Mouse (Mus musculus): ENCODE measurements around the gene Cops8. TPM values are rescaled to one million over a fixed set of nuclear protein-coding genes. Genes with fewer than 3 reads are reported as not detected.

Cops8 gene
- polyA plus RNA-seq, 1 experiment, result 88.0 TPM

DNA sequence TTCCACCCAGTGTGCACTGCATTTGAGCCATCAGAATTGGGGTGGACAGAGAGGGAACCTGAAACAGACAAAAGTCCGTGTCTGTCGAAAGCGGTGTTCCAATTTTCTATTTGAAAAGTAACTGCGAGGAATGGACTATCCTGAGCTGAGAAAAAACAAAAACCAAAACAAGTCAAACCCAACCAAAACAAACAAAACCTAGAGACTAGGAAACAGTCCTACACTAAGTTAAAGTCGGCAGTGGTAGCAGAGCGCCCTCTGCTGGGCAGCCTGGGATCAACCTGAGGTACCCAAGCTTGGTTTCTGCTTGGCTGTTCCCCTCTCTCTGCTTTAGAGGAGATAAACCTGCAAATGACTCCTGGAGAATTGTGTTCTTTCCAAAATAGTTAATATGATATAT is 10.0 kb upstream of the Cops8 start:
- H3K79me3 ChIP-seq (ENCODE audit: low read depth), result no peaks in the 10 kb centered on the region
- H3K79me2 ChIP-seq (ENCODE audit: control insufficient read depth, insufficient read depth), result no peaks in the 10 kb centered on the region
- no peaks in the 10 kb centered on the region for H3K36me3 ChIP-seq (ENCODE audit: control insufficient read depth, insufficient read depth)
- TF ChIP-seq MYOG (IDR thresholded peaks at IDR 0.05; ENCODE audit: control insufficient read depth, extremely low read depth, insufficient read length) (no peak), CTCF (IDR thresholded peaks at IDR 0.05; ENCODE audit: control insufficient read depth, insufficient read depth, insufficient read length) (peak; percentile 65), MAX (IDR thresholded peaks at IDR 0.05) (no peak)
- no peak overlapping the region for H3K4me3 ChIP-seq (ENCODE audit: insufficient read depth, poor library complexity, severe bottlenecking)
- no peak overlapping the region for H3ac ChIP-seq (ENCODE audit: control insufficient read depth, insufficient read length, low read depth)
- H3K27me3 ChIP-seq (ENCODE audit: control insufficient read depth, insufficient read depth, insufficient read length), result no peaks in the 10 kb centered on the region

DNA sequence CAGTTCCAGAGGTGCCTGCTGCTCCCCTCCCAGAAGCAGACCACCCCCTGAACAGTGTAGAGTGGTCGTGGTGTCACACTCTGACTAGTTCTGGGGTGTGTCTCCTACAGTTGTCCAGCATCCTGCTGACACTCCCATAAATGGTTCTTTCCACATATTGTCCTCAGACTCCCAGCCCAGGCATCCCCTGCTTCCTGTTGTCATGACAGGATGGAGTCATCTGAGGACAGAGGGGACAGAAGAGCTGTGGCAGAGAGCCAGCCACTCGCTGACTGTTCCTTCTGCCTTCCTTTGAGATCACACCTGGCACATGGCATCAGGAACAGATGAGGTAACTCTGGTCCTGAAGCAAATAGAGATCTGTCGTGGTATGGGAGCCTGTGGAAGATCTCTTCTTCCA is 3.6 kb upstream of the Cops8 start:
- Histone ChIP-seq H3K79me2 (ENCODE audit: control insufficient read depth, insufficient read depth) (peaks cover 11% of the 10 kb centered on the region), H3K27me3 (ENCODE audit: control insufficient read depth, insufficient read depth, insufficient read length) (no peaks in the 10 kb centered on the region), H3K4me3 (ENCODE audit: insufficient read depth, poor library complexity, severe bottlenecking) (no peak overlapping the region), H3K79me3 (ENCODE audit: low read depth) (peaks cover 9% of the 10 kb centered on the region), H3K36me3 (ENCODE audit: control insufficient read depth, insufficient read depth) (peaks cover 2% of the 10 kb centered on the region), H3ac (ENCODE audit: control insufficient read depth, insufficient read length, low read depth) (no peak overlapping the region)
- TF ChIP-seq MAX (IDR thresholded peaks at IDR 0.05) (no peak), MYOD1 (IDR thresholded peaks at IDR 0.05; ENCODE audit: control insufficient read depth, insufficient read length, low read depth) (no peak), MYOG (IDR thresholded peaks at IDR 0.05; ENCODE audit: control insufficient read depth, extremely low read depth, insufficient read length) (no peak), USF1 (IDR thresholded peaks at IDR 0.05; ENCODE audit: low read depth) (no peak), CEBPB (IDR thresholded peaks at IDR 0.05; ENCODE audit: low read depth) (no peak), CTCF (IDR thresholded peaks at IDR 0.05; ENCODE audit: control insufficient read depth, insufficient read depth, insufficient read length) (no peak), FOSL1 (IDR thresholded peaks at IDR 0.05; ENCODE audit: insufficient read depth, low read length, poor library complexity, severe bottlenecking) (no peak)

DNA sequence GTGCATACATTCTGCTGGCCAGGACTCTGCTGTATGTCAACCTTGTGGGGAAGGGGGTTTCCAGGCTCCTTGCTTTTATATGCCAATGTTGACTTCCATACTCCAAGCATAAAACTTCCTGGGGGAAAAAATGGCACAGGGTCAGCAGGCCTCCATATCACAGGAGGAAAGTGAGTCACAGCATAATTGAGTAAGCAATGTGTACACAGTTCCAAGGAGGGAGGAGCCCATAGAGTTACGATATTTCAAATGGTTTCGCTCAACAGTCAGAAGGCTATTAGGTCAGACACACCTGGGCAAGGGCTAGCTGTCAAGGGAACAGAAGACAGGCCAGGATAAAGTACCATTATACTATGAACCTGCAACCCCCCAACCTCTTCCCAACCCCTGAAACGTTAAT is 1.7 kb upstream of the Cops8 start:
- Histone ChIP-seq H3ac (ENCODE audit: control insufficient read depth, insufficient read length, low read depth) (no peak overlapping the region), H3K27me3 (ENCODE audit: control insufficient read depth, insufficient read depth, insufficient read length) (no peaks in the 10 kb centered on the region), H3K4me3 (ENCODE audit: insufficient read depth, poor library complexity, severe bottlenecking) (no peak overlapping the region), H3K79me2 (ENCODE audit: control insufficient read depth, insufficient read depth) (peaks cover 30% of the 10 kb centered on the region), H3K79me3 (ENCODE audit: low read depth) (peaks cover 26% of the 10 kb centered on the region), H3K36me3 (ENCODE audit: control insufficient read depth, insufficient read depth) (peaks cover 20% of the 10 kb centered on the region)
- TF ChIP-seq CTCF (IDR thresholded peaks at IDR 0.05; ENCODE audit: control insufficient read depth, insufficient read depth, insufficient read length) (no peak), MAX (IDR thresholded peaks at IDR 0.05) (no peak), USF1 (IDR thresholded peaks at IDR 0.05; ENCODE audit: low read depth) (no peak), FOSL1 (IDR thresholded peaks at IDR 0.05; ENCODE audit: insufficient read depth, low read length, poor library complexity, severe bottlenecking) (no peak)

DNA sequence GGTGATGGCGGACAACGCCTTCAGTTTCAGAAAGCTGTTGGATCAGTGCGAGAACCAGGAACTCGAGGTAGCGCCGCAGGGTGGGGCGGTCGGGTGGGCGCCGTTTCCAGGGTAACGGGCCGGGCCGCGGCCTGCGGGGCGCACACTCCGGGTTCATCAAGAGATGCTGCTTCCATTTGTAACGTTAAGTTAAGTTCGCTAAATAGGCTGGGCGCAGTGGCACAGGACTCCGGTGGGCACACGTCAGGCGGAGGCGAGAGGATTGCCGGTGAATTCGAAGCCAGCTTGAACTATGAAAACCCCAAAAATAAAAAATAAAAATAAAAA is 743 bp downstream of the Cops8 start:
- H3K4me3 ChIP-seq (ENCODE audit: insufficient read depth, poor library complexity, severe bottlenecking), result peak overlapping the region; percentile 93
- peaks cover 54% of the 10 kb centered on the region for H3K79me2 ChIP-seq (ENCODE audit: control insufficient read depth, insufficient read depth)
- TF ChIP-seq CTCF (IDR thresholded peaks at IDR 0.05; ENCODE audit: control insufficient read depth, insufficient read depth, insufficient read length), result no peak
- no peak for TF ChIP-seq MYOD1 (IDR thresholded peaks at IDR 0.05; ENCODE audit: control insufficient read depth, insufficient read length, low read depth)
- no peak for TF ChIP-seq FOSL1 (IDR thresholded peaks at IDR 0.05; ENCODE audit: insufficient read depth, low read length, poor library complexity, severe bottlenecking)
- no peak for TF ChIP-seq CEBPB (IDR thresholded peaks at IDR 0.05; ENCODE audit: low read depth)
- TF ChIP-seq MYOG (IDR thresholded peaks at IDR 0.05; ENCODE audit: control insufficient read depth, extremely low read depth, insufficient read length), result no peak
- TF ChIP-seq MAX (IDR thresholded peaks at IDR 0.05), result no peak

DNA sequence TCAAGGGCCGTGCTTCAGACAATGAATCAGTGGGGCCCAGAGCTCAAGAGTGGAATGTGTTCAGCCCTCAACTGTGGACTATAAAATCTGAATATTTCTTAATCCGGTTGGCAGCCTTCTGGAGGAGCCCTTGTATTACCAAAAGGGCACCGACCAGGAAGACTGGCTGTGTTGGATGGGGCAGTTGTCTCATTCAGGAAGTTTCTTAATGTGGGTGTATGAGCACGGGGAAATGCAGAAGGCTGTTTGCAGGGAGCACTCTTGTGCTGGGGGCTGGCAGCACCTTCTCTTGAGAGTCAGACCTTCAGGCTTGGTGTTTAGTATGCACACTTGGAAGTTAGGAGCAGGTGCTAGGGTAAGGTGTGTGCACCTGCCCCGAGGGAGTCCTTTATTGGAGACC is 6.6 kb downstream of the Cops8 start:
- Histone ChIP-seq H3K4me3 (ENCODE audit: insufficient read depth, poor library complexity, severe bottlenecking) (no peak overlapping the region), H3ac (ENCODE audit: control insufficient read depth, insufficient read length, low read depth) (no peak overlapping the region), H3K79me3 (ENCODE audit: low read depth) (peaks cover 30% of the 10 kb centered on the region), H3K36me3 (ENCODE audit: control insufficient read depth, insufficient read depth) (peaks cover 96% of the 10 kb centered on the region), H3K79me2 (ENCODE audit: control insufficient read depth, insufficient read depth) (peaks cover 45% of the 10 kb centered on the region), H3K27me3 (ENCODE audit: control insufficient read depth, insufficient read depth, insufficient read length) (no peaks in the 10 kb centered on the region)
- TF ChIP-seq MYOD1 (IDR thresholded peaks at IDR 0.05; ENCODE audit: control insufficient read depth, insufficient read length, low read depth) (no peak), USF1 (IDR thresholded peaks at IDR 0.05; ENCODE audit: low read depth) (no peak), FOSL1 (IDR thresholded peaks at IDR 0.05; ENCODE audit: insufficient read depth, low read length, poor library complexity, severe bottlenecking) (no peak), MYOG (IDR thresholded peaks at IDR 0.05; ENCODE audit: control insufficient read depth, extremely low read depth, insufficient read length) (no peak), CEBPB (IDR thresholded peaks at IDR 0.05; ENCODE audit: low read depth) (no peak), MAX (IDR thresholded peaks at IDR 0.05) (no peak), CTCF (IDR thresholded peaks at IDR 0.05; ENCODE audit: control insufficient read depth, insufficient read depth, insufficient read length) (no peak)

More for the DNA sequence above, 743 bp downstream of the Cops8 start:
- H3K27me3 ChIP-seq (ENCODE audit: control insufficient read depth, insufficient read depth, insufficient read length), result no peaks in the 10 kb centered on the region
- H3K36me3 ChIP-seq (ENCODE audit: control insufficient read depth, insufficient read depth), result peaks cover 42% of the 10 kb centered on the region
- peak overlapping the region; percentile 76 for H3ac ChIP-seq (ENCODE audit: control insufficient read depth, insufficient read length, low read depth)
- H3K79me3 ChIP-seq (ENCODE audit: low read depth), result peaks cover 38% of the 10 kb centered on the region

DNA sequence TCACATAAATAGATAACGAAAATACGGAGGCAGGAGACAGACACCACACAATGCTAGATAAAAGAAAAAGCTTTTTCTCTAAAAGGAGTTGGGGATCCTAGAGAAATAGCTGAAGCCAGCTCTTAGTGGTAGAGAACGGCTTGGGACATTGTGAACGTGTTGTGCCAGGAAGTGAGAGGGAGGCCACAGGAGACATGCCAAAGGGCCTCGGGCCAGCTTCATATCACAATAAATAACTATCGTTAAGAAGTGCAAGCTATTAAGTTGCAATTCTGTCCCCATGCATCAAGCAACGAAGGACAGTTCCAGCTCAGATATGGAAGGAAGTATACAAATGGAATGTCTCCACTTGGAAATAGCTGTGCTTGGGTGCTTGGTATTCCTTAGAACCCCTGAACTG is 14.5 kb downstream of the Cops8 start:
- H3K27me3 ChIP-seq (ENCODE audit: control insufficient read depth, insufficient read depth, insufficient read length), result no peaks in the 10 kb centered on the region
- peaks cover 26% of the 10 kb centered on the region for H3K36me3 ChIP-seq (ENCODE audit: control insufficient read depth, insufficient read depth)
- H3K4me3 ChIP-seq (ENCODE audit: insufficient read depth, poor library complexity, severe bottlenecking), result no peak overlapping the region
- TF ChIP-seq USF1 (IDR thresholded peaks at IDR 0.05; ENCODE audit: low read depth), result no peak
- no peak for TF ChIP-seq CEBPB (IDR thresholded peaks at IDR 0.05; ENCODE audit: low read depth)
- H3K79me3 ChIP-seq (ENCODE audit: low read depth), result no peaks in the 10 kb centered on the region
- H3K79me2 ChIP-seq (ENCODE audit: control insufficient read depth, insufficient read depth), result no peaks in the 10 kb centered on the region
- H3ac ChIP-seq (ENCODE audit: control insufficient read depth, insufficient read length, low read depth), result no peak overlapping the region

Measured in C2C12 (cell line).